Mouse (Mus musculus): ENCODE results near the gene Leng8. TPM values are rescaled to one million over a fixed set of nuclear protein-coding genes. Genes with fewer than 3 reads are reported as not detected.

Leng8 gene
- polyA plus RNA-seq, 1 experiment: 372 TPM

DNA sequence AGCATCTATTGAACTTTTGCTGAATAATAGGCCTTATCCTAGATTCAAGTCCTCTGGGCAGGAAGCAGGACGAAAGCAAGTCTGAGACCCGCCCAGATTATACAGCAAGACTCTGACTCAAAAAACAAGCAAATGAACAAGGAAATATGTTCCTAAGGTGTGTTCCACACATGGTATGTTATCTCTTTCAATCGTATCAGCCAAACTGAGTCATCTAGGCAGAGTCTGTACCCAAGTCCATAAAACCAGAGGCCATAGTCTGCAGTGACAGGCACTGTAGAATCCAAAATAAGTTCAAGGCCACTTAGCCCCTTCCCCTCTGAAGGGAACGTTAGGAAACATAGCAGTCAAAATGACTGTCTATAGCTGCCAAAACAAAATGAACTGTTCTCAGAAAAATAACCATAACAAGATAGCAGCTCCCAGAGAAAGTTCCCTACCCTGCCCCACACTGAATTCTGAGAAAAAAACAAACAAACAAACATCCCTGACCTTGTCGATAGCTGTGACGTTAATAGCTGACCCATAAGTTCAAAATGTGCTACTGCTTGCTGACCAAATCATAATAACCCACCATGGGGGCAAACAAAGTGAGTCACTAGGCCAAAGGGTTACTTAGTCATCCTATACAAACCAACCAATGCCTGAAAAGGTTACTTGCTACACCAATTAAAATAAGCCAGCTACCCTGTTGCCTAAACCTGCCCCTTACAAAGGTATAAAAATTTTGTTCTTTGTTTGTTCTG lies 33.5 kb downstream of the Leng8 start:
- Histone ChIP-seq H3K27me3 (ENCODE audit: control insufficient read depth, insufficient read depth, low read length) (no peaks in the 10 kb centered on the region), H3K36me3 (ENCODE audit: control insufficient read depth, insufficient read depth, low read length) (no peaks in the 10 kb centered on the region), H3K4me1 (ENCODE audit: control insufficient read depth, insufficient read depth, insufficient read length, low read length) (peaks cover 12% of the 10 kb centered on the region; the same call in 1 of the 2 replicates), H3K4me3 (ENCODE audit: low read depth, low read length) (no peak overlapping the region), H3K27ac (ENCODE audit: insufficient read depth, low read depth, low read length) (peak overlapping the region; percentile 92)
- 29% methylated on average over 6 of the region's 6 CpGs for WGBS
- TF ChIP-seq CTCF (IDR thresholded peaks at IDR 0.05; ENCODE audit: extremely low read depth, insufficient read length, insufficient replicate concordance, low read depth, low read length) (no peak), POLR2A (IDR thresholded peaks at IDR 0.05; ENCODE audit: low read depth, low read length) (no peak)

DNA sequence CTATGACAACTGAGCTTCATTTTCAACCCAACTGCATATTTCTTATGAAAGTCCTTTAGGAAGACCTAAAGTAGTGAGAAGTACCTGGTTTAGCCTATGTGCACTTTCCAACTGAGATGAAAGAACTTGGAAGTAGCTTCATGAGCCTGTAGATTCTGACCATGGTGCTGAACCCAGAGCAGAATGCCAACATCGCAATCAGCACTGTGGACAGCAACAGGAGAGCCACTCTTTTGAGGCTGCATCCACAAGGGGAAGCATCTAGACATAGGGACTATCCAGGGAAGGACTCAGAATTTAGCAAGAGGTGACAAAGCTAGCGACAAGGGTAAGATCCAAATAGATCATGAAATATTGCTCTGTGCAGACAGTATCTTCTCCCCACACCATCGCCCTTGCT lies 41.6 kb downstream of the Leng8 start:
- TF ChIP-seq POLR2A (IDR thresholded peaks at IDR 0.05; ENCODE audit: low read depth, low read length): no peak
- TF ChIP-seq CTCF (IDR thresholded peaks at IDR 0.05; ENCODE audit: extremely low read depth, insufficient read length, insufficient replicate concordance, low read depth, low read length): no peak
- Histone ChIP-seq H3K4me1 (ENCODE audit: control insufficient read depth, insufficient read depth, insufficient read length, low read length) (no peaks in the 10 kb centered on the region), H3K27ac (ENCODE audit: insufficient read depth, low read depth, low read length) (no peak overlapping the region), H3K4me3 (ENCODE audit: low read depth, low read length) (no peak overlapping the region), H3K27me3 (ENCODE audit: control insufficient read depth, insufficient read depth, low read length) (no peaks in the 10 kb centered on the region), H3K36me3 (ENCODE audit: control insufficient read depth, insufficient read depth, low read length) (no peaks in the 10 kb centered on the region)
- 43% methylated on average over 3 of the region's 3 CpGs for WGBS

Other genes with a start within 250 kb of the Leng8 start
- 0.11 and 0.57 TPM in 2 replicates for gene Gm14548, start 238.9 kb upstream of the Leng8 start, polyA plus RNA-seq (2012; rRNA removed)
- gene Lilra6, start 221.5 kb upstream of the Leng8 start, polyA plus RNA-seq (2012; rRNA removed): 0.42 and 1.2 TPM in 2 replicates
- gene Lair1, start 73.8 kb upstream of the Leng8 start, polyA plus RNA-seq (2012; rRNA removed): 6.9 and 9.2 TPM in 2 replicates
- gene Ttyh1, start 17.6 kb upstream of the Leng8 start, polyA plus RNA-seq (2012; rRNA removed): 21.5 and 23.4 TPM in 2 replicates
- 24.5 and 92.5 TPM in 2 replicates for gene Leng9, start 13.3 kb downstream of the Leng8 start, polyA plus RNA-seq (2012; rRNA removed)
- gene Cdc42ep5, start 27.8 kb downstream of the Leng8 start, polyA plus RNA-seq (2012; rRNA removed): 252 and 655 TPM in 2 replicates
- 0.22 and 0.23 TPM in 2 replicates for gene Lilra5, start 100.7 kb downstream of the Leng8 start, polyA plus RNA-seq (2012; rRNA removed)
- gene Ncr1, start 200.7 kb downstream of the Leng8 start, polyA plus RNA-seq (2012; rRNA removed): 0.06 and 0.15 TPM in 2 replicates